Mouse (Mus musculus) kidney, embryonic 16.5 days (tissue): ENCODE results near the gene Olfr826. TPM values are rescaled to one million over a fixed set of nuclear protein-coding genes. Genes with fewer than 3 reads are reported as not detected.
"Not testable (repeated sequence)": the region's sequence is repeated elsewhere in the genome, so short reads cannot be mapped to it uniquely, and the experiment has no call there.

Source experiments
- ATAC-seq: fragments of 200-750 bp; cut with Nextera tagmentation; 2 replicates; pipeline ENCODE4 v1.8.0; 2017; ENCODE audit warnings: moderate TSS enrichment; ENCODE audit not compliant: low FRiP score, low TSS enrichment
- H3K27ac ChIP-seq: fragments of 300-500 bp; sonication (generic); 2 replicates; pipeline ENCODE4 v1.5.1; 2014; ENCODE audit warnings: low read length
- H3K27me3 ChIP-seq: fragments of 300-500 bp; sonication (generic); 2 replicates; pipeline ENCODE4 v1.6.1; 2014; ENCODE audit warnings: low read length, control low read depth, mixed read lengths; ENCODE audit not compliant: insufficient read depth
- H3K36me3 ChIP-seq: fragments of 300-500 bp; sonication (generic); 2 replicates; pipeline ENCODE4 v1.6.1; 2014; ENCODE audit warnings: low read length, control low read depth, mixed read lengths; ENCODE audit not compliant: insufficient read depth
- H3K4me1 ChIP-seq: fragments of 300-500 bp; sonication (generic); 2 replicates; pipeline ENCODE4 v1.6.1; 2014; ENCODE audit warnings: low read length, control low read depth, mixed read lengths; ENCODE audit not compliant: insufficient read depth
- H3K4me2 ChIP-seq: fragments of 300-500 bp; sonication (generic); replicated peaks from 2 replicates; pipeline ENCODE4 v1.6.1; 2014; ENCODE audit warnings: low read depth, low read length
- H3K4me3 ChIP-seq: fragments of 300-500 bp; sonication (generic); 2 replicates; pipeline ENCODE4 v1.5.1; 2014; ENCODE audit warnings: mild to moderate bottlenecking, low read length
- H3K9ac ChIP-seq: fragments of 300-500 bp; sonication (generic); replicated peaks from 2 replicates; pipeline ENCODE4 v1.6.1; 2014; ENCODE audit warnings: low read length
- H3K9me3 ChIP-seq: fragments of 300-500 bp; sonication (generic); 2 replicates; pipeline ENCODE4 v1.6.1; 2016; ENCODE audit warnings: low read length, control low read depth
- WGBS: fragments of 180-500 bp; shearing (Covaris S2); extraction: QIAGEN DNeasy Blood & Tissue Kit; methylation state at CpG from one replicate; pipeline ENCODE4 v1.1.7; 2014; 5-methylcytosine and 5-hydroxymethylcytosine counted together
- polyA plus RNA-seq: library from polyadenylated mRNA; unstranded; fragments of >200 nt; fragmentation: Nextera tagmentation; extraction: Ambion mirVana; gene quantifications from 2 replicates; pipeline ENCODE4 v1.2.1, GENCODE M21; 2015

The Olfr826 gene
- not detected in 2 replicates for polyA plus RNA-seq

GRCm38 (mm10) chr10:130184086-130184485 lies at the start of gene Olfr826:
TSS of gene Olfr826 (minus strand) at chr10:130184186.
- no peak within 1 kb of the TSS for H3K9ac ChIP-seq
- H3K4me3 ChIP-seq, result no peak within 1 kb of the TSS
- ATAC-seq, result no peak
- H3K36me3 ChIP-seq, result no peaks in the 10 kb centered on the region
- H3K27me3 ChIP-seq, result no peaks in the 10 kb centered on the region
- H3K4me2 ChIP-seq, result no peak within 1 kb of the TSS
- no peak within 1 kb of the TSS for H3K27ac ChIP-seq
- 72% methylated on average over 1 of the region's 1 CpGs for WGBS
- H3K9me3 ChIP-seq, result no peaks in the 10 kb centered on the region
- H3K4me1 ChIP-seq, result no peaks in the 10 kb centered on the region

- WGBS, result 75% methylated on average over 1 of the region's 1 CpGs
These were observed 48.1 kb upstream of the Olfr826 start for GRCm38 (mm10) chr10:130232117-130232516.

GRCm38 (mm10) chr10:130229584-130229983 lies 45.6 kb upstream of the Olfr826 start:
- no peaks in the 10 kb centered on the region for H3K27me3 ChIP-seq

More at GRCm38 (mm10) chr10:130232117-130232516, 48.1 kb upstream of the Olfr826 start:
- no peak overlapping the region for H3K27ac ChIP-seq
- no peak overlapping the region for H3K4me3 ChIP-seq
- H3K9ac ChIP-seq, result no peak overlapping the region
- H3K27me3 ChIP-seq, result no peaks in the 10 kb centered on the region
- no peaks in the 10 kb centered on the region for H3K9me3 ChIP-seq
- H3K4me1 ChIP-seq, result no peaks in the 10 kb centered on the region
- no peak overlapping the region for H3K4me2 ChIP-seq
- no peaks in the 10 kb centered on the region for H3K36me3 ChIP-seq
- no peak for ATAC-seq

GRCm38 (mm10) chr10:130228246-130228645 lies 44.3 kb upstream of the Olfr826 start:
- no peak overlapping the region for H3K4me3 ChIP-seq
- ATAC-seq, result peak; percentile 71; the same call in 1 of the 2 replicates
- whole genome bisulfite sequencing, result 0% methylated on average over 1 of the region's 1 CpGs
- no peak overlapping the region for H3K27ac ChIP-seq
- H3K36me3 ChIP-seq, result no peaks in the 10 kb centered on the region
- H3K4me2 ChIP-seq, result no peak overlapping the region
- H3K9me3 ChIP-seq, result no peaks in the 10 kb centered on the region
- H3K9ac ChIP-seq, result no peak overlapping the region
- no peaks in the 10 kb centered on the region for H3K27me3 ChIP-seq
- H3K4me1 ChIP-seq, result no peaks in the 10 kb centered on the region

More at GRCm38 (mm10) chr10:130229584-130229983, 45.6 kb upstream of the Olfr826 start:
- no peak overlapping the region for H3K27ac ChIP-seq
- no peak overlapping the region for H3K4me2 ChIP-seq
- H3K9me3 ChIP-seq, result no peaks in the 10 kb centered on the region
- H3K9ac ChIP-seq, result no peak overlapping the region
- WGBS, result 88% methylated on average over 5 of the region's 5 CpGs
- H3K36me3 ChIP-seq, result no peaks in the 10 kb centered on the region
- no peak for ATAC-seq
- no peaks in the 10 kb centered on the region for H3K4me1 ChIP-seq
- H3K4me3 ChIP-seq, result no peak overlapping the region

- no peak overlapping the region for H3K9ac ChIP-seq
- H3K9me3 ChIP-seq, result no peaks in the 10 kb centered on the region
- H3K27ac ChIP-seq, result no peak overlapping the region
- no peaks in the 10 kb centered on the region for H3K4me1 ChIP-seq
- no peak overlapping the region for H3K4me3 ChIP-seq
- no peaks in the 10 kb centered on the region for H3K27me3 ChIP-seq
- ATAC-seq, result no peak
- 72% methylated on average over 3 of the region's 3 CpGs for WGBS
- H3K4me2 ChIP-seq, result no peak overlapping the region
- H3K36me3 ChIP-seq, result no peaks in the 10 kb centered on the region
These were observed 41.0 kb upstream of the Olfr826 start for GRCm38 (mm10) chr10:130225034-130225433.

GRCm38 (mm10) chr10:130214303-130214702 lies 30.3 kb upstream of the Olfr826 start, which contains the start of gene Olfr827:
TSS of gene Olfr827 (minus strand) at chr10:130214403.
- no peak for ATAC-seq
- Histone ChIP-seq H3K27ac (no peak within 1 kb of the TSS), H3K27me3 (no peaks in the 10 kb centered on the region), H3K36me3 (no peaks in the 10 kb centered on the region), H3K9ac (no peak within 1 kb of the TSS), H3K4me2 (no peak within 1 kb of the TSS), H3K4me3 (no peak within 1 kb of the TSS), H3K9me3 (no peaks in the 10 kb centered on the region), H3K4me1 (no peaks in the 10 kb centered on the region)
- WGBS, result 88% methylated on average over 1 of the region's 1 CpGs

GRCm38 (mm10) chr10:130166666-130167065 lies 17.3 kb downstream of the Olfr826 start, which contains the start of gene Olfr825:
TSS of gene Olfr825 (minus strand) at chr10:130166766.
- Histone ChIP-seq H3K9me3 (no peaks in the 10 kb centered on the region; the same call in 1 of the 2 replicates), H3K36me3 (no peaks in the 10 kb centered on the region), H3K27me3 (no peaks in the 10 kb centered on the region), H3K4me3 (no peak within 1 kb of the TSS), H3K27ac (no peak within 1 kb of the TSS), H3K4me1 (no peaks in the 10 kb centered on the region), H3K9ac (no peak within 1 kb of the TSS), H3K4me2 (no peak within 1 kb of the TSS)
- ATAC-seq, result no peak

GRCm38 (mm10) chr10:130165196-130165595 lies 18.8 kb downstream of the Olfr826 start:
- no peak for ATAC-seq

GRCm38 (mm10) chr10:130144121-130144520 lies 39.9 kb downstream of the Olfr826 start:
- Histone ChIP-seq H3K27ac (no peak overlapping the region), H3K27me3 (no peaks in the 10 kb centered on the region), H3K9ac (no peak overlapping the region), H3K4me2 (no peak overlapping the region), H3K36me3 (no peaks in the 10 kb centered on the region), H3K4me3 (no peak overlapping the region), H3K4me1 (no peaks in the 10 kb centered on the region), H3K9me3 (no peaks in the 10 kb centered on the region)
- 72% methylated on average over 5 of the region's 5 CpGs for WGBS
- no peak for ATAC-seq

More at GRCm38 (mm10) chr10:130165196-130165595, 18.8 kb downstream of the Olfr826 start:
- Histone ChIP-seq H3K27ac (no peak overlapping the region), H3K4me3 (no peak overlapping the region), H3K9me3 (no peaks in the 10 kb centered on the region), H3K27me3 (no peaks in the 10 kb centered on the region), H3K4me2 (no peak overlapping the region), H3K36me3 (no peaks in the 10 kb centered on the region), H3K9ac (no peak overlapping the region), H3K4me1 (no peaks in the 10 kb centered on the region)

- H3K4me3 ChIP-seq, H3K4me2 ChIP-seq, H3K4me1 ChIP-seq, H3K36me3 ChIP-seq, H3K9ac ChIP-seq, ATAC-seq, H3K27ac ChIP-seq, H3K9me3 ChIP-seq, H3K27me3 ChIP-seq: not testable (repeated sequence)
- 83% methylated on average over 5 of the region's 5 CpGs for WGBS
These were observed 41.5 kb downstream of the Olfr826 start for GRCm38 (mm10) chr10:130142481-130142880.
